Mouse (Mus musculus) embryonic facial prominence, embryonic 10.5 days (tissue): ENCODE data around the gene Dpp7. TPM values are rescaled to one million over a fixed set of nuclear protein-coding genes. Genes with fewer than 3 reads are reported as not detected.

Experiments
- DNase-seq: peaks from one replicate; pipeline ENCODE4 v3.0.0-alpha.2; 2017; ENCODE audit warnings: low spot score
- H3K27ac ChIP-seq: fragments of 300-500 bp; sonication (generic); replicated peaks from 2 replicates; pipeline ENCODE4 v1.5.1; 2016; ENCODE audit warnings: mild to moderate bottlenecking
- H3K27me3 ChIP-seq: fragments of 300-500 bp; sonication (generic); replicated peaks from 2 replicates; pipeline ENCODE4 v1.6.1; 2016; ENCODE audit warnings: low read depth, mild to moderate bottlenecking; ENCODE audit not compliant: poor library complexity, severe bottlenecking
- H3K36me3 ChIP-seq: fragments of 300-500 bp; sonication (generic); replicated peaks from 2 replicates; pipeline ENCODE4 v1.6.1; 2016; ENCODE audit warnings: mild to moderate bottlenecking, moderate library complexity
- H3K4me1 ChIP-seq: fragments of 300-500 bp; sonication (generic); 2 replicates; pipeline ENCODE4 v1.6.1; 2016
- H3K4me3 ChIP-seq: fragments of 300-500 bp; sonication (generic); 2 replicates; pipeline ENCODE4 v1.5.1; 2016; ENCODE audit warnings: mild to moderate bottlenecking, moderate library complexity
- H3K9me3 ChIP-seq: fragments of 300-500 bp; sonication (generic); 2 replicates; pipeline ENCODE4 v1.6.1; 2016; ENCODE audit warnings: mild to moderate bottlenecking
- WGBS: fragments of 180-500 bp; shearing (Covaris S2); methylation state at CpG from one replicate; pipeline ENCODE4 v1.1.7; 2016; 5-methylcytosine and 5-hydroxymethylcytosine counted together
- polyA plus RNA-seq: library from polyadenylated mRNA; unstranded; fragments of >200 nt; fragmentation: Nextera tagmentation; extraction: Ambion mirVana; gene quantifications from 2 replicates; pipeline ENCODE4 v1.2.1, GENCODE M21; 2016

The Dpp7 gene
- polyA plus RNA-seq, 1 experiment from 2014 or later, result 17.0 TPM

DNA sequence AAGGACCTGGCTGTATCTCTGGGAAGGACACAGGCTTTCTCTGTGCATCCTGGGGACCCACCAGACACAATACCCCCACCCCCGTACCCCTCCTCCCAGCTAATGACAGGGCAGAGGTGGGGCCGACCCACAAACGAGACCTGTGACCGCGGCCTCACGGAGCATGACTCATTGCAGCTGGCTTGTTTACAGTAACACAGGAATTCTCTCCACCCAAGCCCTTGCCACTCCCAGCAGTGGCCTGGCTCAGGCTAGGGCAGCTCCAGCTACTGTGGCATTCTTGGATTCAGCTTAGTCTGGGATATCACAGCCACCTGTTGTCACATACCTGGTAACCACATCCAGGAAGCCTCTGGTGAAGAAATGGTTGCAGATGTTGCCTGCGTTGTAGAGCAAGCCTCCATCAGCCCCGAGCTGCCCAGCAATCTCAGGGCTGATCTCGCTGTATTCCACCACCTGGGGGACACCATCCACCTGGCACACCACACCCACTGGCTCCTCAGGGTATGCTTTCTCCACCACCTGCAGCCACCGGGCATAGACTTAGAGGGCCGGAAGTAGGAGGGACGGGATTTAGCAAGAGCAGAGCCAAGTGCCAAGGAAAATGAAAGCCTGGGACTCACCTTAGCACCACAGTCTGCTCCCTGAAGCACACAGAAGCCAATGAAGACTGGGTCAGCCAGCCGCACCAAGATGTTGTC lies 7.5 kb upstream of the Dpp7 start:
- peaks cover 50% of the 10 kb centered on the region for H3K27me3 ChIP-seq
- no peak overlapping the region for H3K27ac ChIP-seq
- 66% methylated on average over 13 of the region's 13 CpGs for WGBS
- no peak for DNase-seq
- H3K4me3 ChIP-seq, result no peak overlapping the region
- peaks cover 12% of the 10 kb centered on the region for H3K4me1 ChIP-seq
- H3K9me3 ChIP-seq, result no peaks in the 10 kb centered on the region
- no peaks in the 10 kb centered on the region for H3K36me3 ChIP-seq

DNA sequence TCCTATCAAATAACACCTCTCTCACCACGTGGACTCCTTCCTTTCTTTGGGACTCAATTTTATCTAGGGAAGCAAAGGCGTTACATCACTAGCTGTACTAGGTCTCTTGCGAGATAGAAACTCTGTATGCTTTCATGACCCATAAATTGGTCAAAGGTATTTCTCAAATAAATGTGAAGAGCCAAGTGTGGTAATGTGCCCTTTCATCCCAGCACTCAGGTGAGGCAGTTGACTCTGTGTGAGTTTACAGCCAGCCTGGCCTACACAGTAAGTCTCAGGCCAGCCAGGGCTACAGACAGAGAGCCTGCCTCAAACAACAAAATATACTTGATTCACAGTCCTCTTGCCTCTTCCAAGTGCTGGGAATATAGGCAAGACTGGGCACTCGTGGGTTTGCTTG lies 3.7 kb upstream of the Dpp7 start:
- WGBS, result 79% methylated on average over 4 of the region's 4 CpGs
- no peak overlapping the region for H3K4me3 ChIP-seq
- H3K27ac ChIP-seq, result no peak overlapping the region

GRCm38 (mm10) chr2:25355419-25356066 lies 616 bp downstream of the Dpp7 start:
- Histone ChIP-seq H3K4me3 (peak overlapping the region; percentile 70), H3K4me1 (peaks cover 23% of the 10 kb centered on the region), H3K9me3 (no peaks in the 10 kb centered on the region), H3K27ac (peak overlapping the region; percentile 55; the same call in 1 of the 2 replicates), H3K27me3 (no peaks in the 10 kb centered on the region), H3K36me3 (peaks cover 38% of the 10 kb centered on the region)
- WGBS, result 41% methylated on average over 18 of the region's 18 CpGs
- peak; percentile 11 for DNase-seq

More for the DNA sequence above, 3.7 kb upstream of the Dpp7 start:
- Histone ChIP-seq H3K27me3 (peaks cover 30% of the 10 kb centered on the region), H3K9me3 (no peaks in the 10 kb centered on the region), H3K36me3 (no peaks in the 10 kb centered on the region), H3K4me1 (peaks cover 24% of the 10 kb centered on the region)
- no peak for DNase-seq

DNA sequence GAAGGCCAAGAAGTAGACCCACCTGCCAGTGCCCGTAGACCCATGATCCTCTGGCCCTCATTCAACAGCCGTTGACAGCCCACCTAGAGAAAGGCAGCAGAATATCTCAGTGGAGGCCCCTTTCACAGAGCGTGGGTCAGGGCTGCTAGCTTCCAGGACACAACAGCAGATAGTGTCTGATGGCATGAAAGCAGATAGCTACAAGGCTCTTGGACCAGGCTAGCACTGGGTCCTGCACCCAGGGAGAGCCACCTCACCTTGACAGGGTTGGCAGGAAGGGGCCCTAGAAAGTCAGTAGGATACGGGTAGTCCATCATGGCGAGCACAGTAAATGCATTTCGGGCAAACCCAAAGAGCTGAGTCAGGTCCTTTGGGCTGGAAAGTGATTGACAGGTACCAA lies 1.9 kb downstream of the Dpp7 start:
- H3K36me3 ChIP-seq, result peaks cover 51% of the 10 kb centered on the region

GRCm38 (mm10) chr2:25350701-25351100 lies 5.5 kb downstream of the Dpp7 start:
- DNase-seq, result no peak
- peaks cover 10% of the 10 kb centered on the region for H3K4me1 ChIP-seq
- WGBS, result 94% methylated on average over 3 of the region's 3 CpGs
- H3K36me3 ChIP-seq, result peaks cover 85% of the 10 kb centered on the region
- no peaks in the 10 kb centered on the region for H3K27me3 ChIP-seq
- H3K4me3 ChIP-seq, result no peak overlapping the region
- no peaks in the 10 kb centered on the region for H3K9me3 ChIP-seq
- H3K27ac ChIP-seq, result no peak overlapping the region

More for the DNA sequence above, 1.9 kb downstream of the Dpp7 start:
- H3K9me3 ChIP-seq, result no peaks in the 10 kb centered on the region
- peaks cover 23% of the 10 kb centered on the region for H3K4me1 ChIP-seq
- H3K27me3 ChIP-seq, result no peaks in the 10 kb centered on the region
- H3K27ac ChIP-seq, result no peak overlapping the region
- H3K4me3 ChIP-seq, result no peak overlapping the region
- DNase-seq, result no peak
- 91% methylated on average over 6 of the region's 6 CpGs for WGBS

GRCm38 (mm10) chr2:25349499-25349898 lies 6.7 kb downstream of the Dpp7 start:
- Histone ChIP-seq H3K27me3 (no peaks in the 10 kb centered on the region), H3K4me3 (no peak overlapping the region), H3K9me3 (no peaks in the 10 kb centered on the region), H3K27ac (no peak overlapping the region), H3K36me3 (peaks cover 97% of the 10 kb centered on the region), H3K4me1 (no peaks in the 10 kb centered on the region)
- 94% methylated on average over 4 of the region's 4 CpGs for WGBS
- DNase-seq, result no peak

- Histone ChIP-seq H3K4me3 (no peak overlapping the region), H3K27ac (no peak overlapping the region), H3K36me3 (peaks cover 99% of the 10 kb centered on the region), H3K9me3 (no peaks in the 10 kb centered on the region), H3K27me3 (no peaks in the 10 kb centered on the region), H3K4me1 (no peaks in the 10 kb centered on the region)
- 92% methylated on average over 7 of the region's 7 CpGs for WGBS
- no peak for DNase-seq
These were observed 8.0 kb downstream of the Dpp7 start for GRCm38 (mm10) chr2:25348162-25348561.

DNA sequence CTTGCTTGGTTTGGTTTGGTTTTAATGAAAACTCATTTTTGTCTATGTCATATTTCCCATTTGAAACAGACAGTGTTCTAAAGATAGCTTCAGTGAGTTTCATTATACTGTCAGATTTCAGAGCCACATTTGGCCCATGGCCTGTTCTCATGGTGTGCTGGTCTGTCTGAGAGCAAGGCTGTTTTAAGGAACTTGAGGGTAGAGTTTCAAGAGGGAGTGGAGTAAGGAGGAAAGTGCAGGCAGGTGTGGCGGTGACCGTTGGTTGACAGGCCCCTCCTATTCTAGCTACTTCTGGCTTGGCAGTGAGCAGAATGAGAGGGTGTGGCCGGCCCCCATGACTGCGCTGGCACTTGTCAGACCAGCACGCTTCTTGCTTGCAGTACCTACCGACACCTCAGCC lies 17.9 kb downstream of the Dpp7 start:
- H3K4me1 ChIP-seq, result peaks cover 8% of the 10 kb centered on the region
- no peak overlapping the region for H3K27ac ChIP-seq
- H3K9me3 ChIP-seq, result no peaks in the 10 kb centered on the region
- H3K4me3 ChIP-seq, result no peak overlapping the region
- no peaks in the 10 kb centered on the region for H3K27me3 ChIP-seq
- DNase-seq, result no peak
- 95% methylated on average over 6 of the region's 6 CpGs for WGBS
- H3K36me3 ChIP-seq, result peaks cover 92% of the 10 kb centered on the region

DNA sequence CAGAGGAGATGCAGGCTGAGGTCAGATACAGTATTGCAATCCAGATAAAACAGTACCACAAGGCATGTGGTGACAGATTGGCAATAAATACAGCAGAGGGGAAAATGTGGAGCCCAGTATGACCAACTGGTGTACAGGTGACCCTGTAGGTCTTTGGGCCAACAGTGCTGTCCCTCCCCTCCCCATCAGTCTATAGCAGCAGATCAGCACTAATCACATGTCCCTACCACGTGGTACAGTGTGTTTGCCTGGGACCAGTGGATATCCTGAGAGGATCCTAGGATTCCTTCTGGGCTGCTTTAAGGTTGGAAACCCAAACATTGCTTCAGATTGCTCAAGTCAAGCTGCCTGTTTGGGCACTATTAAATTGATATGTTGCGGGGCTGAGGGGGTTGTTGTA lies 22.6 kb downstream of the Dpp7 start:
- peaks cover 50% of the 10 kb centered on the region for H3K36me3 ChIP-seq
- H3K27ac ChIP-seq, result no peak overlapping the region
- H3K9me3 ChIP-seq, result no peaks in the 10 kb centered on the region
- DNase-seq, result no peak
- H3K4me3 ChIP-seq, result peak overlapping the region; percentile 93
- no peaks in the 10 kb centered on the region for H3K27me3 ChIP-seq
- H3K4me1 ChIP-seq, result peaks cover 19% of the 10 kb centered on the region
- WGBS, result 74% methylated on average over 2 of the region's 2 CpGs

DNA sequence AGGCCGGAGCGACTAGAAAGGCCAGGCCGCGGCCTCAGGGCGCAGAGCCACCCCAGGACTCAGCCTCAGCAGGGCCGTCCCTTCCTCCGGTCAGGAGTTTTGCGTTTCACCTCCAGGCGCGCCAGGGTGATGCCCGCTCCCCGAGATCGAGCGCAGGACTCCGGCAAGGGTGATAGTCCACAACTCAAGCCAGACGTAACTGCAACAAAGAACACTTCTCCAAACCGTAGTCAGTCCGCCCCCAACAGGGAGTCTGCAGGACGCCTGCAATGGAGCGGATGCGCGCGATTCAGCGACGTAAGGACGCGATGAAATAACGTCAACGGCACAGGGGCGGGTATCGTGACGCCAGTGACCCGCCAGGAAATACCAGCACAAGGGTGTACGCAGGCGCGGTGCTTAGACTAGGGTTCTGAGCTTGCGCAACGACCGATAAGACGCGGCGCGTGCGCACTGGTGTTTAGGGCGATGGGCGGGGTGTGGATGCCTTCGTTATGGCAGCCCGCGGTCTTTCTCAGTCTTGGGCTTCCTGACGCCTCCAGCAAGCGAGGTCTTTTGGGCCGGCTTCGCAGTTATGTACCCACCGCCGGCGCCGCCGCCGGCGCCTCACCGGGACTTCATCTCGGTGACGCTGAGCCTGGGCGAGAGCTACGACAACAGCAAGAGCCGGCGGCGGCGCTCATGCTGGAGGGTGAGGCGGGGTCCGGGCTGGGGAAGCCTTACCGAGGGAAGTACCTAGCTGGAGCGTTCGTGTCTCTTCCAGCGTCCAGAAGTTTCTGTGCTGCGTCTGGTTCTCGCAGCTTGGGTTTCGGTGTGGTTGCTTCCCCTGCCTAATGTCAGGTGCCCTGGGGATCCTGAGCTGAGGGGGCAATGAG lies 23.6 kb downstream of the Dpp7 start, which contains the start of gene Man1b1:
TSS of gene Man1b1 (plus strand) at position 53 of the 875 bp plus-strand sequence.
- WGBS, result under 1% methylated on average over 78 of the region's 78 CpGs
- peaks cover 19% of the 10 kb centered on the region for H3K4me1 ChIP-seq
- peak within 1 kb of the TSS; percentile 93 for H3K4me3 ChIP-seq
- peak within 1 kb of the TSS; percentile 95 for H3K27ac ChIP-seq
- H3K9me3 ChIP-seq, result no peaks in the 10 kb centered on the region
- peak; percentile 99 for DNase-seq
- no peaks in the 10 kb centered on the region for H3K27me3 ChIP-seq
- peaks cover 40% of the 10 kb centered on the region for H3K36me3 ChIP-seq

DNA sequence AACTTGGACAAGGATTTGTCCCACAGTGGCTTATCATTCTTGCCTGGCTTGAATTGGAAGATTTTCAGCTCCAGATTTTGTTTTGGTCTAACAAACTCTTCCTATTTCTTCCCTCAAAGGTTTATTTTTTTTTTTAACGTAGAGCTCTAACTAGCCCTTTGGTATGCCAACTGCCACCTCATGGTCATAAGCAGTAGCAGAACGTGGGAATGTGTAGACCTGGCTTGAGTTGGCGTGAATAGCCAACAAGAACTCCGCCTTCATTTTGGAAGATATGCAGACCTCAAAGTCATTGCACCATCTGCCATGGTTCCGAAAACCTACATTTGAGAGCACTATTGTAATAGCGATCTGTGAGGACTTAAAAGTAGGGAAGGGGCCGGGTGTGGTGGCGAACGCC lies 24.7 kb downstream of the Dpp7 start:
- no peaks in the 10 kb centered on the region for H3K9me3 ChIP-seq
- H3K36me3 ChIP-seq, result peaks cover 29% of the 10 kb centered on the region
- peaks cover 19% of the 10 kb centered on the region for H3K4me1 ChIP-seq
- no peaks in the 10 kb centered on the region for H3K27me3 ChIP-seq
- H3K27ac ChIP-seq, result no peak overlapping the region
- H3K4me3 ChIP-seq, result peak overlapping the region; percentile 93
- 67% methylated on average over 9 of the region's 9 CpGs for whole genome bisulfite sequencing
- no peak for DNase-seq

GRCm38 (mm10) chr2:25328440-25328839 lies 27.7 kb downstream of the Dpp7 start:
- no peak overlapping the region for H3K4me3 ChIP-seq
- no peaks in the 10 kb centered on the region for H3K9me3 ChIP-seq
- H3K36me3 ChIP-seq, result no peaks in the 10 kb centered on the region
- no peaks in the 10 kb centered on the region for H3K27me3 ChIP-seq
- no peak overlapping the region for H3K27ac ChIP-seq
- 38% methylated on average over 7 of the region's 7 CpGs for WGBS
- peaks cover 13% of the 10 kb centered on the region for H3K4me1 ChIP-seq
- DNase-seq, result peak; percentile 32
